Mouse (Mus musculus) heart, adult 2 months (tissue): Measurements from ENCODE around the gene Mef2d. TPM values are rescaled to one million over a fixed set of nuclear protein-coding genes. Genes with fewer than 3 reads are reported as not detected.
A peak's percentile ranks its signal among the peaks of the same experiment; 100 is the strongest.

Experiments
- DNase-seq, 2 experiments: peaks; one replicate each; pipeline ENCODE4 v3.0.0; 2021
- H3K27ac ChIP-seq: fragments of 200-600 bp; 2 replicates; pipeline ENCODE4 v1.8.1; 2022
- H3K27me3 ChIP-seq: fragments of 200-500 bp; 2 replicates; pipeline ENCODE4 v1.6.1; 2012; ENCODE audit warnings: mild to moderate bottlenecking, low read length, inconsistent platforms, mixed read lengths; ENCODE audit not compliant: control insufficient read depth, insufficient read depth
- H3K36me3 ChIP-seq: fragments of 200-500 bp; 2 replicates; pipeline ENCODE4 v1.6.1; 2012; ENCODE audit warnings: low read length, inconsistent platforms; ENCODE audit not compliant: control insufficient read depth, insufficient read depth
- H3K4me1 ChIP-seq: fragments of 200-500 bp; 2 replicates; pipeline ENCODE4 v1.6.1; 2011; ENCODE audit warnings: low read length; ENCODE audit not compliant: control insufficient read depth, insufficient read depth
- H3K4me3 ChIP-seq: fragments of 200-600 bp; 2 replicates; pipeline ENCODE4 v1.8.1; 2022
- H3K79me2 ChIP-seq: fragments of 200-500 bp; replicated peaks from 2 replicates; pipeline ENCODE4 v1.6.1; 2012; ENCODE audit warnings: mild to moderate bottlenecking, inconsistent platforms, low read length, moderate library complexity, mixed read lengths; ENCODE audit not compliant: control insufficient read depth, insufficient read depth
- H3K9ac ChIP-seq: fragments of 200-500 bp; 2 replicates; pipeline ENCODE4 v1.6.1; 2012; ENCODE audit warnings: low read depth, mild to moderate bottlenecking, control low read depth, inconsistent platforms, low read length, mixed read lengths
- CTCF ChIP-seq: fragments of 200-600 bp; IDR thresholded peaks from 2 replicates; pipeline ENCODE4 v1.8.1; 2022; ENCODE audit warnings: antibody characterized with exemption, mild to moderate bottlenecking, moderate library complexity
- EP300 ChIP-seq: fragments of 200-500 bp; IDR thresholded peaks from 2 replicates; pipeline ENCODE4 v1.6.1; 2011; ENCODE audit warnings: low read depth, low read length, control low read depth; ENCODE audit not compliant: insufficient read depth
- POLR2A ChIP-seq: fragments of 200-500 bp; IDR thresholded peaks from 2 replicates; pipeline ENCODE4 v1.6.1; 2011; ENCODE audit warnings: mild to moderate bottlenecking, low read depth, low read length, control low read depth; ENCODE audit not compliant: insufficient read depth
- WGBS: fragments of 180-500 bp; shearing (Covaris S2); methylation state at CpG from one replicate; pipeline ENCODE4 v1.1.7; 2018; 5-methylcytosine and 5-hydroxymethylcytosine counted together
- intact Hi-C: fragments of 180-260 bp; cut with DNase I; formaldehyde crosslinking; loops from one replicate; pipeline ENCODE4 v1.15.1; 2025
- polyA plus RNA-seq: library from polyadenylated mRNA; depleted of rRNA; stranded (reverse); fragments of >200 nt; gene quantifications from 2 replicates; pipeline ENCODE4 v1.2.3, GENCODE M21; 2012
- total RNA-seq, 2 experiments: library from RNA; stranded (reverse); gene quantifications; 2 replicates each; pipeline ENCODE4 v1.2.3; 2021

Gene Mef2d
- total and polyA plus RNA-seq, 3 experiments: 118 to 129 (median 119) TPM

- Histone ChIP-seq H3K27me3 (no peaks in the 10 kb centered on the region), H3K36me3 (no peaks in the 10 kb centered on the region), H3K4me3 (no peak overlapping the region), H3K4me1 (peaks cover 7% of the 10 kb centered on the region), H3K27ac (no peak overlapping the region), H3K79me2 (no peaks in the 10 kb centered on the region), H3K9ac (no peak overlapping the region)
- 82% methylated on average over 4 of the region's 4 CpGs for WGBS
- TF ChIP-seq CTCF (no peak), EP300 (no peak), POLR2A (no peak)
- DNase-seq: no peak
- intact Hi-C loops: loop anchor here (10.0 kb wide), 1 partner anchor 54 kb away; no protein-coding TSS in a partner anchor
These were observed 36.8 kb downstream of the Mef2d start for GRCm38 (mm10) chr3:88178986-88179385.

DNA sequence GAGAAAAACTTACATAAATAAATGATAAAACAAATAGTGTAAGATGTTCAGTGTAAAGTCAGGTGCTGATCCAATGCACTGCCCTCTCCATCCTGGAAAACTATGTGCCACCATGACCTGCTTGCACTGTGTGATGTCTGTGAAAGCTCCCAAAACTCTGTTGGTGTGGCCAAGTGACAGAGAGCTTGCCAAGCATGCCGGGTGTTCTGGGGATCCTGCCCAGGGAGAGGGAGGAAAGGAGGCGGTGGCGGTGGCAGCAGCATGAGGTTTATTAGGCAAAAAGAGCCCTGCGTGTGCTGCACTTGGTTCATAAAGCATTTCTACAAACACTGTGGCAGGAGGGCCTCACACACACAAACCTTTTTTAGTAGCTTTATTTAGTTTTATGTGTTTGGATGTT lies 39.2 kb downstream of the Mef2d start:
- 57% methylated on average over 4 of the region's 4 CpGs for WGBS
- Histone ChIP-seq H3K27ac (no peak overlapping the region), H3K4me3 (no peak overlapping the region), H3K36me3 (no peaks in the 10 kb centered on the region), H3K79me2 (no peaks in the 10 kb centered on the region), H3K4me1 (peaks cover 4% of the 10 kb centered on the region), H3K9ac (no peak overlapping the region), H3K27me3 (no peaks in the 10 kb centered on the region)
- peak; percentile 35 to 58 for DNase-seq
- intact Hi-C loops: no loop called here
- TF ChIP-seq CTCF (no peak), POLR2A (no peak), EP300 (no peak)

- TF ChIP-seq CTCF: peak; percentile 43
- no peak for TF ChIP-seq POLR2A
- no peak for TF ChIP-seq EP300
- Histone ChIP-seq H3K36me3 (no peaks in the 10 kb centered on the region), H3K27me3 (no peaks in the 10 kb centered on the region), H3K4me1 (no peaks in the 10 kb centered on the region), H3K27ac (no peak overlapping the region), H3K9ac (no peak overlapping the region), H3K79me2 (no peaks in the 10 kb centered on the region), H3K4me3 (no peak overlapping the region)
- 75% methylated on average over 3 of the region's 3 CpGs for WGBS
- DNase-seq: no peak
- intact Hi-C loops: no loop called here
These were observed 44.3 kb downstream of the Mef2d start for GRCm38 (mm10) chr3:88186424-88186823.

DNA sequence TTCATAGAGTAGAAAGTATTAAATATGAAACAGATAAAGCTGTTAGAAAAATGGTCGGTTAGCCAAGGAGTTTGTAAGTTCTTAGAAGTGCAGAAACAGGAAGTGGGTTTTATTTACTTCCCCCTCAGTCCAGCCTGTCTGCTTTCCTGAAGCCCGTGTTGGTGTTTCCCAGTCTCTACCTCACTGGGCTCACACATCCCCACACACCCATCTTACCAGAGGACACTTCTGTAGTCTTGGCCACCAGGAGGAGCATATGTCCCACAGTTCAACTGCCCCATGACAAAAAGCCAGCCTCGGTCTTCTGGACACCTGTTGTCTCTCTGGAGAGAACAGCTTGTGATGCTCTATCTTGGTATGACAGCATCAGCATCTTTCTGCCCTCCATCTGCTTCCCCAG lies 49.0 kb downstream of the Mef2d start:
- Histone ChIP-seq H3K4me3 (no peak overlapping the region), H3K27me3 (no peaks in the 10 kb centered on the region; the same call in 1 of the 2 replicates), H3K9ac (no peak overlapping the region), H3K4me1 (no peaks in the 10 kb centered on the region), H3K27ac (no peak overlapping the region), H3K36me3 (no peaks in the 10 kb centered on the region), H3K79me2 (no peaks in the 10 kb centered on the region)
- TF ChIP-seq EP300 (no peak), POLR2A (no peak), CTCF (no peak)
- 11% methylated on average over 3 of the region's 3 CpGs for WGBS
- intact Hi-C loops: no loop called here
- no peak for DNase-seq

- Histone ChIP-seq H3K4me3 (no peak overlapping the region), H3K27me3 (no peaks in the 10 kb centered on the region; the same call in 1 of the 2 replicates), H3K79me2 (no peaks in the 10 kb centered on the region), H3K27ac (no peak overlapping the region), H3K36me3 (no peaks in the 10 kb centered on the region), H3K4me1 (no peaks in the 10 kb centered on the region), H3K9ac (no peak overlapping the region)
- TF ChIP-seq EP300 (no peak), POLR2A (no peak), CTCF (peak; percentile 88)
- peak in 1 of 2 experiments; percentile 29 for DNase-seq
- intact Hi-C loops: loop anchor here (1.0 kb wide), 1 partner anchor 50 kb away; no protein-coding TSS in a partner anchor
- 29% methylated on average over 9 of the region's 9 CpGs for WGBS
These were observed 49.8 kb downstream of the Mef2d start for GRCm38 (mm10) chr3:88191820-88192616.

DNA sequence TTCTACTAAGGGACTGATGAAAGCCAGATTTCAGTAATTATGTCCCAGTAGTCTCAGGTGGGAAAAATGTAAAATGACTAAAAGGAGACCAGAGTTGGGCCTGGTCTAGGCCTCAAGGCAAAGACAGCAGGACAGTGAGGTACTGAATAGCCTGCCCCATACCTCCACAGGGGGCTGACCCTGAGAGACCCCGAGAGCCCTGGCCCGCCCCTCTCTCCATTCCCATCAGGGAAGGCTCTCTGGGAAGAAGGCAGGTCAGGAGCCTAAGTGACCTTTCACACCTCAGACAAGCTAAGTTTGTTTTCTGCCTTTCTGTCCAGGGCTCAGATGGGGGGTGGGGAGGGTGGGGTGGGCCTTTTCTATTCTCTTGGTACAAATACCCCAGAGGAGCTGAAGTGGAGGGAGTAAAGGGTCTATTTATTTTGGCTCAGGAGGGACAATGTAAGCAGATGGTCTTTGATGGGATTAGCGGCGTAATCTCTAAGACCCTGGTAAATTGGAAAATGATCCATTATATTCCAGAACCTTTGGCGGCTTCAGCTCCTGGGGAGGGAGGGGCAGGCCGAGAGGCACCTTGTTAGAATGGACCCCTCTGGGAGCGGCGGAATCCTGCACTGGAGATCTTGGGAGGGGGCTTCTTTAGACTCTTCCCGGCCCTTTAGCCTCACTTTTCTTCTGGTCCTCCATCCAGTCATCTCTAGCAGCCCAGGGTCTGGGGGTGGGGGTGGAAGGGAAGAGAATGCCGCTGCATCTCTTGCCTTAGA lies 55.8 kb downstream of the Mef2d start:
- Histone ChIP-seq H3K27me3 (peaks cover 29% of the 10 kb centered on the region), H3K79me2 (no peaks in the 10 kb centered on the region), H3K4me3 (no peak overlapping the region), H3K9ac (no peak overlapping the region), H3K36me3 (no peaks in the 10 kb centered on the region), H3K4me1 (no peaks in the 10 kb centered on the region), H3K27ac (no peak overlapping the region)
- no peak for TF ChIP-seq POLR2A
- no peak for TF ChIP-seq EP300
- TF ChIP-seq CTCF: no peak
- DNase-seq: no peak
- intact Hi-C loops: no loop called here
- WGBS: 29% methylated on average over 10 of the region's 10 CpGs
